Mouse (Mus musculus): ENCODE measurements around the gene Kif6.

Kif6 gene

GRCm38 (mm10) chr17:49668296-49668695, 53.4 kb downstream of the Kif6 start:
- DNase-seq: no peak

- DNase-seq: no peak
Observed at GRCm38 (mm10) chr17:49671921-49672339, 57.0 kb downstream of the Kif6 start.

GRCm38 (mm10) chr17:49672421-49672820, 57.5 kb downstream of the Kif6 start:
- DNase-seq: no peak

- no peak for DNase-seq
Observed at GRCm38 (mm10) chr17:49675629-49676028, 60.7 kb downstream of the Kif6 start.

GRCm38 (mm10) chr17:49681410-49681809, 66.5 kb downstream of the Kif6 start:
- no peak for DNase-seq

GRCm38 (mm10) chr17:49684146-49684545, 69.2 kb downstream of the Kif6 start:
- no peak for DNase-seq

GRCm38 (mm10) chr17:49690607-49691454, 75.9 kb downstream of the Kif6 start:
- DNase-seq: no peak

GRCm38 (mm10) chr17:49691455-49691805, 76.5 kb downstream of the Kif6 start:
- DNase-seq: no peak

- no peak for DNase-seq
Observed at GRCm38 (mm10) chr17:49693206-49693605, 78.3 kb downstream of the Kif6 start.

GRCm38 (mm10) chr17:49697220-49697619, 82.3 kb downstream of the Kif6 start:
- no peak for DNase-seq

- DNase-seq: no peak
Observed at GRCm38 (mm10) chr17:49703492-49704249, 88.7 kb downstream of the Kif6 start.

GRCm38 (mm10) chr17:49709192-49709591, 94.3 kb downstream of the Kif6 start:
- no peak for DNase-seq

GRCm38 (mm10) chr17:49710101-49710630, 95.2 kb downstream of the Kif6 start:
- no peak for DNase-seq

- no peak for DNase-seq
Observed at GRCm38 (mm10) chr17:49726206-49726605, 111.3 kb downstream of the Kif6 start.

- DNase-seq: no peak
Observed at GRCm38 (mm10) chr17:49726976-49727375, 112.0 kb downstream of the Kif6 start.

GRCm38 (mm10) chr17:49727428-49728045, 112.6 kb downstream of the Kif6 start:
- no peak for DNase-seq

- no peak for DNase-seq
Observed at GRCm38 (mm10) chr17:49729856-49730255, 114.9 kb downstream of the Kif6 start.

- DNase-seq: no peak
Observed at GRCm38 (mm10) chr17:49732706-49733105, 117.8 kb downstream of the Kif6 start.

- no peak for DNase-seq
Observed at GRCm38 (mm10) chr17:49734079-49734478, 119.1 kb downstream of the Kif6 start.

GRCm38 (mm10) chr17:49734776-49735175, 119.8 kb downstream of the Kif6 start:
- DNase-seq: no peak

- DNase-seq: no peak
Observed at GRCm38 (mm10) chr17:49736364-49736763, 121.4 kb downstream of the Kif6 start.

GRCm38 (mm10) chr17:49737217-49737774, 122.4 kb downstream of the Kif6 start:
- DNase-seq: no peak

GRCm38 (mm10) chr17:49738351-49738750, 123.4 kb downstream of the Kif6 start:
- DNase-seq: no peak

Measured in liver (tissue).